Mouse (Mus musculus) effector memory CD4-positive, alpha-beta T cell, adult 5 months (primary cell): ENCODE measurements around the gene Vmn1r142. TPM values are rescaled to one million over a fixed set of nuclear protein-coding genes. Genes with fewer than 3 reads are reported as not detected.

Experiments used
- polyA plus RNA-seq: library from polyadenylated mRNA; unstranded; fragments of 100-300 nt; shearing (Covaris generic); gene quantifications from one replicate; pipeline ENCODE4 v1.2.1, GENCODE M21; 2017

The Vmn1r142 gene
- not detected for polyA plus RNA-seq

DNA sequence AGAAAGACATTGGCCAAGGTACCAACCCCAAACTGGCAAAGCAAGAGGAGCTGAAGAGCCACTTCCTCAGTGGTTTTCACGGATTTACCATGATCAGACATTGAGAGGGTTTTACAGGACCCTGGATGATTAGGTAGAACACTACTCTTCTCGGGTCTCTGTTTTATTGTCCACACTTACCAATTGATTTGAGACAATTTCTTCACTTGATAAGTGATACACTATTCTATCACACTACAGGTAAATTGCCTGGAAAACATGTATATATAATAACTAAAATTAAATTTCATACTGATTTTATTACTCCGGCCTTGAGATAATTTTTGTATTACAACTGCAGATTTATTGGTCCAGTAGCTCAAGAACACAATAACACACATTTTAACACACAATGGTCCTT, at the start of gene Vmn1r142:
Gene Vmn1r142, minus strand, starts transcription at position 101 of the 400 bp plus-strand sequence.

DNA sequence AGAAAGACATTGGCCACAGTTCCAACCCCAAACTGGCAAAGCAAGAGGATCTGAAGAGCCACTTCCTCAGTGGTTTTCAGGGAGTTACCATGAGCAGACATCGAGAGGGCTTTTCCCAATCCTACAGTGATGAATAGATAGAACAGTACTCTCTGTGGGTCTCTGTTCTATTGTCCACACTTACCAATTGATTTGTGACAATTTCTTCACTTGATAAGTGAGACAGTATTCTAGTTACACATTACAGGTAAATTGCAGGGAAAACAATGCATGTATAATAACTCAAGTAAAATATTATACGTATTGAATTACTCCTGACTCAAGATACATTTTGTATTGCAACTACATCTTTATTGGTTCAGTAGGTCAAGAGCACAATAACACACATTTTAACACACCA, 37.3 kb upstream of the Vmn1r142 start, which contains the start of gene Gm8653:
Gene Gm8653, minus strand, starts transcription at position 101 of the 400 bp plus-strand sequence.

DNA sequence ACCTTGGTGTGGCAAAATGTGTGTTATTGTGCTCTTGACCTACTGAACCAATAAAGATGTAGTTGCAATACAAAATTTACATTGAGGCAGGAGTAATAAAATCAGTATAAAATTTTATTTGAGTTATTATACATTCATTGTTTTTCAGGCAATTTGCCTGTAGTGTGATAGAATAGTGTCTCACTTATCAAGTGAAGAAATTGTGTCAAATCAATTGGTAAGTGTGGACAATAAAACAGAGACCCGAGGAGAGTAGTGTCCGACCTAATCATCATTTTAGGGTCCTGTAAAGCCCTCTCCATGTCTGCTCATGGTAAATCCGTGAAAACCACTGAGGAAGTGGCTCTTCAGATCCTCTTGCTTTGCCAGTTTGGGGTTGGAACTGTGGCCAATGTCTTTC, 25.2 kb upstream of the Vmn1r142 start, which contains the start of gene Vmn1r143:
Gene Vmn1r143, plus strand, starts transcription at position 301 of the 400 bp plus-strand sequence.

DNA sequence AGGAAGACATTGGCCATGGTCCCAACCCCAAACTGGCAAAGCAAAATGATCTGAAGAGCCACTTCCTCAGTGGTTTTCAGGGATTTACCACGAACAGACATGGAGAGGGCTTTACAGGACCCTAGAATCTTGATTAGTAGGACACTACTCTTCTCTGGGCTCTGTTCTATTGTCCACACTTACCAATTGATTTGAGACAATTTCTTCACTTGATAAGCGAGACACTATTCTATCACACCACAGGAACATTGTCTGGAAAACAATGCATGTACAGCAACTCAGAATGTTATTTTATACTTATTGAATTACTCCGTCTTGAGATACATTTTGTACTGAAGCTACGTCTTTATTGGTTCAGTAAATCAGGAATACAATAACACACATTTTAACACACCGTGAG, 29.2 kb downstream of the Vmn1r142 start, which contains the start of gene Gm10666:
Gene Gm10666, minus strand, starts transcription at position 101 of the 400 bp plus-strand sequence.

DNA sequence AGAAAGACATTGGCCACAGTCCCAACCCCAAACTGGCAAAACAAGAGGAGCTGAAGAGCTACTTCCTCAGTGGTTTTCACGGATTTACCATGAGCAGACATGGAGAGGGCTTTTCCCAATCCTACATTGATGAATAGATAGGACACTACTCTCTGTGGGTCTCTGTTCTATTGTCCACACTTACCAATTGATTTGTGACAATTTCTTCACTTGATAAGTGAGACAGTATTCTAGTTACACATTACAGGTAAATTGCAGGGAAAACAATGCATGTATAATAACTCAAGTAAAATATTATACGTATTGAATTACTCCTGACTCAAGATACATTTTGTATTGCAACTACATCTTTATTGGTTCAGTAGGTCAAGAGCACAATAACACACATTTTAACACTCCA, 45.7 kb downstream of the Vmn1r142 start, which contains the start of gene Gm16451:
Gene Gm16451, minus strand, starts transcription at position 101 of the 400 bp plus-strand sequence.

Other genes starting within 250 kb of the Vmn1r142 start
- not detected for gene Gm5891, start 242.7 kb downstream of the Vmn1r142 start, polyA plus RNA-seq
- gene Vmn1r137, start 169.4 kb downstream of the Vmn1r142 start, polyA plus RNA-seq = not detected
- not detected for gene Vmn1r138, start 135.1 kb downstream of the Vmn1r142 start, polyA plus RNA-seq
- not detected for gene Gm6176, start 107.7 kb downstream of the Vmn1r142 start, polyA plus RNA-seq
- not detected for gene Vmn1r139, start 95.0 kb downstream of the Vmn1r142 start, polyA plus RNA-seq
- gene Gm16451, start 45.8 kb downstream of the Vmn1r142 start, polyA plus RNA-seq = not detected
- not detected for gene Gm10666, start 29.3 kb downstream of the Vmn1r142 start, polyA plus RNA-seq
- not detected for gene Vmn1r143, start 25.3 kb upstream of the Vmn1r142 start, polyA plus RNA-seq
- not detected for gene Gm8653, start 37.2 kb upstream of the Vmn1r142 start, polyA plus RNA-seq
- not detected for gene Gm8453, start 65.4 kb upstream of the Vmn1r142 start, polyA plus RNA-seq
- gene Gm4187, start 165.7 kb upstream of the Vmn1r142 start, polyA plus RNA-seq = not detected
- not detected for gene Gm8660, start 207.0 kb upstream of the Vmn1r142 start, polyA plus RNA-seq
- not detected for gene Vmn1r148, start 249.5 kb upstream of the Vmn1r142 start, polyA plus RNA-seq